ENCODE assay signal across 19 mouse cellular contexts in genomic region chr1:168386159-168386558, GRCm38 (mm10). TPM values are rescaled to one million over a fixed set of nuclear protein-coding genes. Genes with fewer than 3 reads are reported as not detected.
A peak's percentile ranks its signal among the peaks of the same experiment; 100 is the strongest.
DNase-seq lines count a peak whose midpoint lies in the region; ATAC-seq lines count a peak whose summit lies in the region.
"Had no signal": no experiment of that assay in that cellular context is flagged by ENCODE, and none has a peak within 500 bp of the region (broad histone marks: within the 10 kb centered on the region; RNA-seq: fewer than 3 reads in every experiment).

No protein-coding gene starts in this region.

- H3K9me3 ChIP-seq in hindbrain, embryonic 13.5 days: no peaks in the 10 kb centered on the region
- H3K9me3 ChIP-seq in hindbrain, embryonic 10.5 days: no peaks in the 10 kb centered on the region
- no peaks in the 10 kb centered on the region for H3K9me3 ChIP-seq in lung, embryonic 15.5 days
- no peaks in the 10 kb centered on the region for H3K9me3 ChIP-seq in embryonic facial prominence, embryonic 13.5 days
- H3K9me3 ChIP-seq in forebrain, embryonic 16.5 days (ENCODE audit: control insufficient read depth, low read length): no peaks in the 10 kb centered on the region
- H3K9me3 ChIP-seq: megakaryocyte, embryonic 14.5 days; midbrain, embryonic 15.5 days had no signal

- WGBS in hindbrain, embryonic 13.5 days: 64% methylated on average over 6 of the region's 6 CpGs
- WGBS in hindbrain, embryonic 10.5 days: 91% methylated on average over 6 of the region's 6 CpGs
- WGBS in lung, embryonic 15.5 days: 63% methylated on average over 6 of the region's 6 CpGs
- 71% methylated on average over 6 of the region's 6 CpGs for WGBS in embryonic facial prominence, embryonic 13.5 days
- WGBS in forebrain, embryonic 16.5 days: 15% methylated on average over 6 of the region's 6 CpGs

- H3K27ac ChIP-seq in hindbrain, embryonic 13.5 days: 0 out of 2 replicates have a peak overlapping the region, but pooled peaks have one; percentile 44
- H3K27ac ChIP-seq in hindbrain, embryonic 10.5 days: no peak overlapping the region
- 0 out of 2 replicates have a peak overlapping the region, but pooled peaks have one; percentile 81 for H3K27ac ChIP-seq in lung, embryonic 15.5 days
- no peak overlapping the region; the same call in 1 of the 2 replicates for H3K27ac ChIP-seq in embryonic facial prominence, embryonic 13.5 days
- peak overlapping the region; percentile 10; the same call in 1 of the 2 replicates for H3K27ac ChIP-seq in forebrain, embryonic 16.5 days (ENCODE audit: low read length)
- H3K27ac ChIP-seq: midbrain, embryonic 15.5 days had no signal

- no peak overlapping the region for H3K4me2 ChIP-seq in hindbrain, embryonic 13.5 days
- no peak overlapping the region for H3K4me2 ChIP-seq in lung, embryonic 15.5 days
- H3K4me2 ChIP-seq in embryonic facial prominence, embryonic 13.5 days: 0 out of 2 replicates have a peak overlapping the region, but pooled peaks have one; percentile 37
- no peak overlapping the region for H3K4me2 ChIP-seq in forebrain, embryonic 16.5 days (ENCODE audit: low read length)
- H3K4me2 ChIP-seq: liver, embryonic 11.5 days; midbrain, embryonic 15.5 days had no signal

- peaks cover 61% of the 10 kb centered on the region for H3K4me1 ChIP-seq in hindbrain, embryonic 13.5 days (replicated peaks)
- H3K4me1 ChIP-seq in hindbrain, embryonic 10.5 days (replicated peaks): peaks cover 68% of the 10 kb centered on the region
- H3K4me1 ChIP-seq in lung, embryonic 15.5 days: peaks cover 79% of the 10 kb centered on the region
- peaks cover 79% of the 10 kb centered on the region for H3K4me1 ChIP-seq in embryonic facial prominence, embryonic 13.5 days
- H3K4me1 ChIP-seq in forebrain, embryonic 16.5 days (replicated peaks; ENCODE audit: control insufficient read depth, insufficient read depth, low read length): peaks cover 78% of the 10 kb centered on the region

- no peak overlapping the region; the same call in 1 of the 2 replicates for H3K9ac ChIP-seq in hindbrain, embryonic 13.5 days
- H3K9ac ChIP-seq in lung, embryonic 15.5 days: no peak overlapping the region
- no peak overlapping the region for H3K9ac ChIP-seq in embryonic facial prominence, embryonic 13.5 days
- no peak overlapping the region for H3K9ac ChIP-seq in forebrain, embryonic 16.5 days (replicated peaks; ENCODE audit: low read depth, low read length)
- H3K9ac ChIP-seq: midbrain, embryonic 15.5 days had no signal

- ATAC-seq in hindbrain, embryonic 13.5 days (ENCODE audit: low FRiP score): no peak
- ATAC-seq in lung, embryonic 15.5 days (ENCODE audit: borderline replicate concordance, extremely low read depth, low FRiP score, low TSS enrichment): no peak
- ATAC-seq in embryonic facial prominence, embryonic 13.5 days (ENCODE audit: insufficient number of reproducible peaks, insufficient read depth, low FRiP score, low TSS enrichment, low read depth): no peak
- peak; percentile 19; the same call in 1 of the 2 replicates for ATAC-seq in forebrain, embryonic 16.5 days
- ATAC-seq: inflammation-experienced regulatory T-cells, adult 6 months; midbrain, embryonic 15.5 days had no signal

- no peaks in the 10 kb centered on the region for H3K27me3 ChIP-seq in hindbrain, embryonic 13.5 days
- H3K27me3 ChIP-seq in hindbrain, embryonic 10.5 days (ENCODE audit: insufficient read depth, poor library complexity, severe bottlenecking): no peaks in the 10 kb centered on the region
- H3K27me3 ChIP-seq in lung, embryonic 15.5 days: no peaks in the 10 kb centered on the region
- H3K27me3 ChIP-seq in embryonic facial prominence, embryonic 13.5 days: no peaks in the 10 kb centered on the region
- no peaks in the 10 kb centered on the region for H3K27me3 ChIP-seq in forebrain, embryonic 16.5 days (replicated peaks; ENCODE audit: control insufficient read depth, insufficient read depth, low read length)
- H3K27me3 ChIP-seq: megakaryocyte, embryonic 14.5 days; midbrain, embryonic 15.5 days had no signal

- peaks cover 7% of the 10 kb centered on the region for H3K36me3 ChIP-seq in hindbrain, embryonic 13.5 days
- peaks cover 27% of the 10 kb centered on the region for H3K36me3 ChIP-seq in hindbrain, embryonic 10.5 days
- H3K36me3 ChIP-seq in lung, embryonic 15.5 days: 0 out of 2 replicates have a peak, but pooled peaks cover 5% of the 10 kb centered on the region
- peaks cover 12% of the 10 kb centered on the region; the same call in 1 of the 2 replicates for H3K36me3 ChIP-seq in embryonic facial prominence, embryonic 13.5 days
- peaks cover 2% of the 10 kb centered on the region; the same call in 1 of the 2 replicates for H3K36me3 ChIP-seq in forebrain, embryonic 16.5 days (ENCODE audit: control insufficient read depth, insufficient read depth)
- H3K36me3 ChIP-seq: midbrain, embryonic 15.5 days had no signal

- DNase-seq in hindbrain, embryonic 10.5 days (ENCODE audit: low spot score): no peak
- DNase-seq in lung, postnatal 14 days: no peak
- DNase-seq in thymus, adult 18-20 months: no peak
- no peak for DNase-seq in cerebellum, adult 9-10 months
- DNase-seq: adrenal gland, adult 8-10 months; B cell, adult 2 months; cerebellum, adult 18-20 months; gastrocnemius, postnatal 36 days; kidney, postnatal 14 days; lung, adult 2 months; retina, postnatal 1 day had no signal

- no peak overlapping the region for H3K4me3 ChIP-seq in hindbrain, embryonic 13.5 days
- no peak overlapping the region for H3K4me3 ChIP-seq in hindbrain, embryonic 10.5 days
- H3K4me3 ChIP-seq in lung, embryonic 15.5 days: no peak overlapping the region
- H3K4me3 ChIP-seq in embryonic facial prominence, embryonic 13.5 days: no peak overlapping the region
- H3K4me3 ChIP-seq in forebrain, embryonic 16.5 days (replicated peaks; ENCODE audit: low read length): no peak overlapping the region
- H3K4me3 ChIP-seq: megakaryocyte, embryonic 14.5 days; midbrain, embryonic 15.5 days had no signal

RNA-seq across cellular contexts. Expression of gene Pbx1, which starts 45.9 kb away (rescaled TPM):
- polyA plus RNA-seq in hindbrain, embryonic 13.5 days (2015; fragmentation: Nextera tagmentation; extraction: Ambion mirVana): 53.6 and 54.9 TPM in 2 replicates
- 34.4 and 35.4 TPM in 2 replicates for polyA plus RNA-seq in hindbrain, embryonic 10.5 days (2016; fragmentation: Nextera tagmentation; extraction: Ambion mirVana)
- polyA plus RNA-seq in lung, embryonic 15.5 days (2015; fragmentation: Nextera tagmentation; extraction: Ambion mirVana): 37.5 and 40.6 TPM in 2 replicates
- polyA plus RNA-seq in embryonic facial prominence, embryonic 13.5 days (2015; fragmentation: Nextera tagmentation; extraction: Ambion mirVana): 47.7 and 49.9 TPM in 2 replicates
- polyA plus RNA-seq in forebrain, embryonic 16.5 days (2015; fragmentation: Nextera tagmentation; extraction: Ambion mirVana): 82.9 and 91.2 TPM in 2 replicates

Comparison
In these comparisons a context has a peak if more than half of its experiments do, and no peak if none do; other contexts are left out.
1. H3K27ac ChIP-seq: peak in hindbrain, embryonic 13.5 days (single experiment), lung, embryonic 15.5 days (single experiment) and forebrain, embryonic 16.5 days (single experiment); none in hindbrain, embryonic 10.5 days (single experiment) and embryonic facial prominence, embryonic 13.5 days (single experiment).